Mouse (Mus musculus): ENCODE data around the gene P2ry14. TPM values are rescaled to one million over a fixed set of nuclear protein-coding genes. Genes with fewer than 3 reads are reported as not detected.

P2ry14 gene
- total RNA-seq, 2 experiments from 2014 or later = 0.96 to 3.1 TPM

Other genes starting within 250 kb of the P2ry14 start
- gene Med12l, start 147.8 kb downstream of the P2ry14 start, total RNA-seq (2015; ENCODE audit: low replicate concordance) = 0.38 and 2.1 TPM in 2 replicates
- 0.28 and 0.34 TPM in 2 replicates for gene Med12l, start 147.8 kb downstream of the P2ry14 start, total RNA-seq (2017; ENCODE audit: low replicate concordance)
- 1.3 and 1.9 TPM in 2 replicates for gene Gpr171, start 51.8 kb downstream of the P2ry14 start, total RNA-seq (2015; ENCODE audit: low replicate concordance)
- 2.2 and 4.5 TPM in 2 replicates for gene Gpr171, start 51.8 kb downstream of the P2ry14 start, total RNA-seq (2017; ENCODE audit: low replicate concordance)
- gene Gpr87, start 41.5 kb upstream of the P2ry14 start, total RNA-seq (2015; ENCODE audit: low replicate concordance) = not detected in 2 replicates
- not detected in 2 replicates for gene Gpr87, start 41.5 kb upstream of the P2ry14 start, total RNA-seq (2017; ENCODE audit: low replicate concordance)
- gene P2ry13, start 57.3 kb upstream of the P2ry14 start, total RNA-seq (2015; ENCODE audit: low replicate concordance) = 1.7 and 9.8 TPM in 2 replicates
- gene P2ry13, start 57.3 kb upstream of the P2ry14 start, total RNA-seq (2017; ENCODE audit: low replicate concordance) = 1.7 and 2.2 TPM in 2 replicates
- 3.3 and 4.2 TPM in 2 replicates for gene P2ry12, start 109.3 kb upstream of the P2ry14 start, total RNA-seq (2015; ENCODE audit: low replicate concordance)
- gene P2ry12, start 109.3 kb upstream of the P2ry14 start, total RNA-seq (2017; ENCODE audit: low replicate concordance) = 0.68 TPM in 1 of 2 replicates, not detected in the other
- not detected in 2 replicates for gene Igsf10, start 190.8 kb upstream of the P2ry14 start, total RNA-seq (2015; ENCODE audit: low replicate concordance)
- gene Igsf10, start 190.8 kb upstream of the P2ry14 start, total RNA-seq (2017; ENCODE audit: low replicate concordance) = not detected in 2 replicates

All from erythroblast, adult 5-6 weeks (primary cell).